Mouse (Mus musculus) midbrain, postnatal 0 days (tissue): ENCODE results near the gene Rln3. TPM values are rescaled to one million over a fixed set of nuclear protein-coding genes. Genes with fewer than 3 reads are reported as not detected.
A peak's percentile ranks its signal among the peaks of the same experiment; 100 is the strongest.

Experiments
- ATAC-seq: fragments of 200-750 bp; cut with Nextera tagmentation; 2 replicates; pipeline ENCODE4 v1.8.0; 2017; ENCODE audit warnings: moderate number of reproducible peaks, mild to moderate bottlenecking, moderate TSS enrichment, moderate library complexity; ENCODE audit not compliant: low FRiP score
- DNase-seq: peaks from one replicate; pipeline ENCODE4 v3.0.0-alpha.2; 2015; ENCODE audit warnings: low spot score
- H3K27ac ChIP-seq: fragments of 300-500 bp; sonication (generic); 2 replicates; pipeline ENCODE4 v1.5.1; 2014; ENCODE audit warnings: low read depth, mild to moderate bottlenecking, low read length, mixed read lengths
- H3K27me3 ChIP-seq: fragments of 300-500 bp; sonication (generic); 2 replicates; pipeline ENCODE4 v1.6.1; 2014; ENCODE audit warnings: low read length, control low read depth, mixed read lengths; ENCODE audit not compliant: insufficient read depth
- H3K36me3 ChIP-seq: fragments of 300-500 bp; sonication (generic); 2 replicates; pipeline ENCODE4 v1.6.1; 2014; ENCODE audit warnings: low read length, control low read depth, mixed read lengths; ENCODE audit not compliant: insufficient read depth
- H3K4me1 ChIP-seq: fragments of 300-500 bp; sonication (generic); 2 replicates; pipeline ENCODE4 v1.6.1; 2014; ENCODE audit warnings: mild to moderate bottlenecking, control low read depth, antibody characterized with exemption, low read length, mixed read lengths; ENCODE audit not compliant: insufficient read depth
- H3K4me2 ChIP-seq: fragments of 300-500 bp; sonication (generic); 2 replicates; pipeline ENCODE4 v1.6.1; 2014; ENCODE audit warnings: low read depth, mild to moderate bottlenecking, low read length, mixed read lengths; ENCODE audit not compliant: poor library complexity, severe bottlenecking
- H3K4me3 ChIP-seq: fragments of 300-500 bp; sonication (generic); 2 replicates; pipeline ENCODE4 v1.5.1; 2014; ENCODE audit warnings: low read depth, mild to moderate bottlenecking, low read length, moderate library complexity
- H3K9ac ChIP-seq: fragments of 300-500 bp; sonication (generic); replicated peaks from 2 replicates; pipeline ENCODE4 v1.6.1; 2014; ENCODE audit warnings: mild to moderate bottlenecking, low read length, moderate library complexity, mixed read lengths; ENCODE audit not compliant: poor library complexity, severe bottlenecking
- H3K9me3 ChIP-seq: fragments of 300-500 bp; sonication (generic); 2 replicates; pipeline ENCODE4 v1.6.1; 2016; ENCODE audit warnings: low read length, control low read depth
- CTCF ChIP-seq: IDR thresholded peaks from 2 replicates; pipeline ENCODE4 v1.5.1; 2016; ENCODE audit warnings: antibody characterized with exemption, mild to moderate bottlenecking
- WGBS: fragments of 180-500 bp; shearing (Covaris S2); extraction: QIAGEN DNeasy Blood & Tissue Kit; methylation state at CpG from one replicate; pipeline ENCODE4 v1.1.7; 2014; 5-methylcytosine and 5-hydroxymethylcytosine counted together
- polyA plus RNA-seq: library from polyadenylated mRNA; unstranded; fragments of >200 nt; fragmentation: Nextera tagmentation; extraction: Ambion mirVana; gene quantifications from 2 replicates; pipeline ENCODE4 v1.2.1, GENCODE M21; 2015
- total RNA-seq: library from RNA; depleted of rRNA; stranded (reverse); fragments of >200 nt; gene quantifications from 2 replicates; pipeline ENCODE4 v1.2.3, GENCODE M21; 2014

Gene Rln3
- total and polyA plus RNA-seq, 2 experiments from 2014 or later: 1.3 to 2.7 TPM

- no peak for TF ChIP-seq CTCF
- Histone ChIP-seq H3K27me3 (peaks cover 27% of the 10 kb centered on the region; the same call in 1 of the 2 replicates), H3K4me2 (no peak overlapping the region), H3K9ac (no peak overlapping the region), H3K4me1 (no peaks in the 10 kb centered on the region), H3K36me3 (no peaks in the 10 kb centered on the region), H3K9me3 (no peaks in the 10 kb centered on the region), H3K27ac (no peak overlapping the region), H3K4me3 (no peak overlapping the region)
- 53% methylated on average over 1 of the region's 1 CpGs for whole genome bisulfite sequencing
- no peak for DNase-seq
- no peak for ATAC-seq
Observed at GRCm38 (mm10) chr8:84023631-84024030, 21.2 kb downstream of the Rln3 start.

GRCm38 (mm10) chr8:84023085-84023484 is 21.7 kb downstream of the Rln3 start:
- Histone ChIP-seq H3K4me1 (no peaks in the 10 kb centered on the region), H3K27me3 (peaks cover 22% of the 10 kb centered on the region; the same call in 1 of the 2 replicates), H3K9me3 (no peaks in the 10 kb centered on the region), H3K9ac (no peak overlapping the region), H3K4me2 (no peak overlapping the region), H3K27ac (no peak overlapping the region), H3K4me3 (no peak overlapping the region), H3K36me3 (no peaks in the 10 kb centered on the region)
- DNase-seq: no peak
- no peak for TF ChIP-seq CTCF
- 53% methylated on average over 5 of the region's 5 CpGs for WGBS
- ATAC-seq: no peak

DNA sequence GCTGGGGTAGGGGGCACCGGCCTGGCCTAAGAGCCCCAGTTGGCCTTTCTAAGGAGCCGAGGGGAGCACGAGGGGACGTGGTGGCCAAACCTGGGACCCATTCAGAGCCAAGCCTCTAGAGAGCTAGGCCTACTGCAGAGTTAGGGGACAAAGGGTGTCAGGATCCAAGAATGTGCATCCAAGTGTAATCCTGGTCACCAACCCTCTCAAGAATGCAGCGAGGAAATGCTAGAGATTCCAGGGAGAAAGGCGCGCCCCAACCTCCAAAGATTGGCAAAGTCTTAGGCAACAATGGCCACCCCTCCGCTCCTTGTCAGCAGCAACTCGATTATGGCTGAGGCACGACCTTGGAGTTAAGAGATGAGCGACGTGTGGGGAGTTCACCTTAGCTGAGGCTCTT is 23.2 kb downstream of the Rln3 start:
- Histone ChIP-seq H3K9me3 (no peaks in the 10 kb centered on the region), H3K36me3 (no peaks in the 10 kb centered on the region), H3K9ac (no peak overlapping the region), H3K4me3 (no peak overlapping the region), H3K27ac (no peak overlapping the region), H3K27me3 (peaks cover 10% of the 10 kb centered on the region; the same call in 1 of the 2 replicates), H3K4me2 (no peak overlapping the region), H3K4me1 (no peaks in the 10 kb centered on the region)
- no peak for DNase-seq
- ATAC-seq: no peak
- no peak for TF ChIP-seq CTCF
- WGBS: 33% methylated on average over 12 of the region's 12 CpGs

GRCm38 (mm10) chr8:84021096-84021495 is 23.7 kb downstream of the Rln3 start, which contains the start of gene Palm3:
TSS of gene Palm3 (plus strand) at chr8:84021471.
- 0 out of 2 replicates have a peak, but pooled peaks cover 8% of the 10 kb centered on the region for H3K27me3 ChIP-seq
- no peaks in the 10 kb centered on the region for H3K4me1 ChIP-seq
- H3K9me3 ChIP-seq: no peaks in the 10 kb centered on the region
- no peak within 1 kb of the TSS for H3K4me3 ChIP-seq
- TF ChIP-seq CTCF: no peak
- ATAC-seq: no peak
- no peaks in the 10 kb centered on the region for H3K36me3 ChIP-seq
- no peak within 1 kb of the TSS for H3K9ac ChIP-seq
- DNase-seq: no peak
- WGBS: 7% methylated on average over 18 of the region's 18 CpGs
- H3K27ac ChIP-seq: no peak within 1 kb of the TSS
- no peak within 1 kb of the TSS for H3K4me2 ChIP-seq

DNA sequence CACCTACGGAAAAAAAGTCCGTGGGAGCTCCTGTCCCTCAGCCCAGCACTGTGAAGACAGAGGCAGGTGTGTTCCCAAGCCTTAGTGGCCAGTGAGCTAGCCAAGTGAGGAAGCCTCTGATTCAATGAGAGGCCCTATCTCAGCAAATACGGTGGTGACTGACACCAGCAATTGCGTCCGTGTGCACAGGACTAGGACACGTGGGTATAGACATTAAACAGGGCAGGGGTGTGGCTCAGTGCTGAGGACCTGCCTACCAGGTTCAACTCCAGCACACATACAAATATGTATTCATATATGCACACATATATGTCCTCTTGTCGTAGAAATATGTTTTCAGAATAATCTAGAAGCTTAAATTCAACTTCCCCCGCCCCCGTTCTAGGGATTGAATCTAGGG is 25.1 kb downstream of the Rln3 start:
- 85% methylated on average over 9 of the region's 9 CpGs for WGBS
- DNase-seq: no peak
- ATAC-seq: no peak
- H3K4me3 ChIP-seq: no peak overlapping the region
- H3K9me3 ChIP-seq: no peaks in the 10 kb centered on the region
- no peaks in the 10 kb centered on the region for H3K36me3 ChIP-seq
- no peak for TF ChIP-seq CTCF
- no peak overlapping the region for H3K4me2 ChIP-seq
- no peaks in the 10 kb centered on the region for H3K4me1 ChIP-seq
- H3K27me3 ChIP-seq: 0 out of 2 replicates have a peak, but pooled peaks cover 8% of the 10 kb centered on the region
- H3K9ac ChIP-seq: no peak overlapping the region
- H3K27ac ChIP-seq: no peak overlapping the region

GRCm38 (mm10) chr8:84015833-84016232 is 29.0 kb downstream of the Rln3 start:
- Histone ChIP-seq H3K4me2 (no peak overlapping the region), H3K4me3 (no peak overlapping the region), H3K27me3 (peaks cover 21% of the 10 kb centered on the region), H3K9me3 (no peaks in the 10 kb centered on the region), H3K9ac (no peak overlapping the region), H3K4me1 (peaks cover 7% of the 10 kb centered on the region; the same call in 1 of the 2 replicates), H3K36me3 (no peaks in the 10 kb centered on the region), H3K27ac (no peak overlapping the region)
- ATAC-seq (no peak), DNase-seq (no peak)
- WGBS: 97% methylated on average over 5 of the region's 5 CpGs
- TF ChIP-seq CTCF: peak; percentile 17; the same call in 1 of the 2 replicates
